Mouse (Mus musculus) hindbrain, embryonic 14.5 days (tissue): ENCODE measurements at regions not wholly inside any gene's neighbourhood (a gene's known extent, or its start where the extent isn't known, plus 50 kb on each side); places are given as distances from the start of the nearest gene placed in this dataset. TPM values are rescaled to one million over a fixed set of nuclear protein-coding genes. Genes with fewer than 3 reads are reported as not detected.
A peak's percentile ranks its signal among the peaks of the same experiment; 100 is the strongest.

Experiments
- ATAC-seq: fragments of 200-750 bp; cut with Nextera tagmentation; 2 replicates; pipeline ENCODE4 v1.8.0; 2017; ENCODE audit warnings: moderate number of reproducible peaks, mild to moderate bottlenecking, moderate TSS enrichment, moderate library complexity; ENCODE audit not compliant: low FRiP score
- DNase-seq: peaks from one replicate; pipeline ENCODE4 v3.0.0-alpha.2; 2015; ENCODE audit warnings: low spot score
- H3K27ac ChIP-seq: fragments of 300-500 bp; sonication (generic); 2 replicates; pipeline ENCODE4 v1.5.1; 2014; ENCODE audit warnings: mild to moderate bottlenecking, moderate library complexity
- H3K27me3 ChIP-seq: fragments of 300-500 bp; sonication (generic); 2 replicates; pipeline ENCODE4 v1.6.1; 2014; ENCODE audit warnings: mild to moderate bottlenecking, low read length, mixed read lengths; ENCODE audit not compliant: control insufficient read depth, insufficient read depth
- H3K36me3 ChIP-seq: fragments of 300-500 bp; sonication (generic); replicated peaks from 2 replicates; pipeline ENCODE4 v1.6.1; 2014; ENCODE audit not compliant: control insufficient read depth, insufficient read depth
- H3K4me1 ChIP-seq: fragments of 300-500 bp; sonication (generic); replicated peaks from 2 replicates; pipeline ENCODE4 v1.6.1; 2014; ENCODE audit warnings: antibody characterized with exemption, low read length, mixed read lengths; ENCODE audit not compliant: control insufficient read depth, insufficient read depth
- H3K4me2 ChIP-seq: fragments of 300-500 bp; sonication (generic); replicated peaks from 2 replicates; pipeline ENCODE4 v1.6.1; 2014; ENCODE audit warnings: mild to moderate bottlenecking, moderate library complexity
- H3K4me3 ChIP-seq: fragments of 300-500 bp; sonication (generic); replicated peaks from 2 replicates; pipeline ENCODE4 v1.5.1; 2014; ENCODE audit warnings: mild to moderate bottlenecking, low read length
- H3K9ac ChIP-seq: fragments of 300-500 bp; sonication (generic); 2 replicates; pipeline ENCODE4 v1.6.1; 2014
- H3K9me3 ChIP-seq: fragments of 300-500 bp; sonication (generic); 2 replicates; pipeline ENCODE4 v1.6.1; 2016; ENCODE audit warnings: low read length; ENCODE audit not compliant: control insufficient read depth
- WGBS: fragments of 180-500 bp; shearing (Covaris S2); extraction: QIAGEN DNeasy Blood & Tissue Kit; methylation state at CpG from one replicate; pipeline ENCODE4 v1.1.7; 2014; 5-methylcytosine and 5-hydroxymethylcytosine counted together
- microRNA-seq: library from miRNA; unstranded; fragments of <30 nt; microRNA quantifications from one replicate; pipeline ENCODE4, GENCODE M21; 2016

GRCm38 (mm10) chr1:96346465-96347002, 525.4 kb downstream of the Slco4c1 start:
- 48% methylated on average over 5 of the region's 5 CpGs for WGBS
- Histone ChIP-seq H3K4me3 (no peak overlapping the region), H3K36me3 (no peaks in the 10 kb centered on the region), H3K9me3 (no peaks in the 10 kb centered on the region), H3K27ac (no peak overlapping the region), H3K9ac (no peak overlapping the region), H3K4me2 (no peak overlapping the region), H3K27me3 (no peaks in the 10 kb centered on the region), H3K4me1 (no peaks in the 10 kb centered on the region)
- ATAC-seq (peak; percentile 77; the same call in 1 of the 2 replicates), DNase-seq (peak; percentile 55)

DNA sequence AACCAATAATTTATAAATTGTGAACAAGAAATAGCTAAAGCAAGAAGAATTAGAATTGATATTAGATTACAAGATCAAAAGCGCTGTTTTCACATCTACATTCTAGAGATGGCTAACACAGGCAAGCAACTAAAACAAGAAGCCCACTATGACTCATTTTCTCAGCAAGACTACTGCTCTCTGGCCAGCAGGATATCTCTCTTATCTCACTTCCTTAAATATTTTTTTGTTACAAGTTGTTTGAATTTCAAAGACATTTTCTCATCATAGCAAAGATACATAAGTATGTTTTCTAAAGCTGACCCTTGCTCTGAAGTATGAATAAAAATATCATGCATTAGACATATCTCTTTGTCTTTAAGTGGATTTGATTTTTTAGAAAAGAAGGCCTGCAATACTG, 556.2 kb downstream of the Slco4c1 start:
- no peaks in the 10 kb centered on the region for H3K36me3 ChIP-seq
- 90% methylated on average over 1 of the region's 1 CpGs for WGBS
- H3K4me2 ChIP-seq, result no peak overlapping the region
- no peaks in the 10 kb centered on the region for H3K27me3 ChIP-seq
- ATAC-seq (no peak), DNase-seq (no peak)
- no peak overlapping the region for H3K27ac ChIP-seq
- H3K4me1 ChIP-seq, result no peaks in the 10 kb centered on the region
- H3K9ac ChIP-seq, result no peak overlapping the region
- no peaks in the 10 kb centered on the region for H3K9me3 ChIP-seq
- no peak overlapping the region for H3K4me3 ChIP-seq

GRCm38 (mm10) chr1:96301238-96301637, 570.7 kb downstream of the Slco4c1 start:
- Histone ChIP-seq H3K9me3 (no peaks in the 10 kb centered on the region), H3K27me3 (no peaks in the 10 kb centered on the region), H3K36me3 (no peaks in the 10 kb centered on the region), H3K27ac (no peak overlapping the region), H3K9ac (no peak overlapping the region), H3K4me3 (no peak overlapping the region), H3K4me1 (peaks cover 3% of the 10 kb centered on the region; the same call in 1 of the 2 replicates), H3K4me2 (no peak overlapping the region)
- 27% methylated on average over 5 of the region's 5 CpGs for WGBS
- ATAC-seq (peak; percentile 31; the same call in 1 of the 2 replicates), DNase-seq (no peak)

- Histone ChIP-seq H3K4me2 (no peak overlapping the region), H3K9me3 (no peaks in the 10 kb centered on the region), H3K9ac (no peak overlapping the region), H3K27me3 (no peaks in the 10 kb centered on the region), H3K4me3 (no peak overlapping the region), H3K4me1 (no peaks in the 10 kb centered on the region), H3K27ac (no peak overlapping the region), H3K36me3 (no peaks in the 10 kb centered on the region)
- 89% methylated on average over 1 of the region's 1 CpGs for WGBS
- DNase-seq (no peak), ATAC-seq (no peak)
These were observed 593.9 kb downstream of the Slco4c1 start for GRCm38 (mm10) chr1:96278046-96278576.

GRCm38 (mm10) chr1:96276646-96277045, 595.3 kb downstream of the Slco4c1 start:
- ATAC-seq (no peak), DNase-seq (no peak)
- WGBS, result 51% methylated on average over 2 of the region's 2 CpGs

More at GRCm38 (mm10) chr1:96276646-96277045, 595.3 kb downstream of the Slco4c1 start:
- H3K4me3 ChIP-seq, result no peak overlapping the region
- no peaks in the 10 kb centered on the region for H3K36me3 ChIP-seq
- H3K4me2 ChIP-seq, result no peak overlapping the region
- H3K9ac ChIP-seq, result no peak overlapping the region
- no peaks in the 10 kb centered on the region for H3K27me3 ChIP-seq
- no peaks in the 10 kb centered on the region for H3K4me1 ChIP-seq
- H3K9me3 ChIP-seq, result no peaks in the 10 kb centered on the region
- no peak overlapping the region for H3K27ac ChIP-seq

Small RNA genes in the stretch of these regions (microRNA-seq; reads per million reads assigned to microRNA genes)
- not detected for gene Gm22917
